Mouse (Mus musculus) C2C12 (cell line): Measurements from ENCODE around the gene Wdr12. TPM values are rescaled to one million over a fixed set of nuclear protein-coding genes. Genes with fewer than 3 reads are reported as not detected.
A peak's percentile ranks its signal among the peaks of the same experiment; 100 is the strongest.
"Not testable (repeated sequence)": the region's sequence is repeated elsewhere in the genome, so short reads cannot be mapped to it uniquely, and the experiment has no call there.

Experiments used
- H3K27me3 ChIP-seq: one replicate; pipeline ENCODE4 v1.6.1; 2011; ENCODE audit not compliant: control insufficient read depth, insufficient read depth, insufficient read length
- H3K36me3 ChIP-seq: one replicate; pipeline ENCODE4 v1.6.1; 2011; ENCODE audit not compliant: control insufficient read depth, insufficient read depth
- H3K4me3 ChIP-seq: one replicate; pipeline ENCODE4 v1.5.1; 2011; ENCODE audit warnings: mild to moderate bottlenecking, control low read depth; ENCODE audit not compliant: poor library complexity, insufficient read depth, severe bottlenecking
- H3K79me2 ChIP-seq: one replicate; pipeline ENCODE4 v1.6.1; 2011; ENCODE audit not compliant: control insufficient read depth, insufficient read depth
- H3K79me3 ChIP-seq: one replicate; pipeline ENCODE4 v1.6.1; 2011; ENCODE audit warnings: low read depth, control low read depth
- H3ac ChIP-seq: one replicate; pipeline ENCODE3; 2011; ENCODE audit warnings: low read depth; ENCODE audit not compliant: control insufficient read depth, insufficient read length
- CEBPB ChIP-seq: IDR thresholded peaks from one replicate; pipeline ENCODE4 v1.6.1; 2011; ENCODE audit warnings: low read depth, mild to moderate bottlenecking, control low read depth, moderate library complexity
- CTCF ChIP-seq: IDR thresholded peaks from one replicate; pipeline ENCODE4 v1.5.1; 2011; ENCODE audit not compliant: control insufficient read depth, insufficient read depth, insufficient read length
- FOSL1 ChIP-seq: IDR thresholded peaks from one replicate; pipeline ENCODE4 v1.8.0; 2011; ENCODE audit warnings: mild to moderate bottlenecking, low read length; ENCODE audit not compliant: poor library complexity, insufficient read depth, severe bottlenecking
- MAX ChIP-seq: IDR thresholded peaks from one replicate; pipeline ENCODE4 v1.6.1; 2011; ENCODE audit warnings: mild to moderate bottlenecking, control low read depth
- MYOD1 ChIP-seq: IDR thresholded peaks from one replicate; pipeline ENCODE4 v1.6.1; 2011; ENCODE audit warnings: low read depth; ENCODE audit not compliant: control insufficient read depth, insufficient read length
- MYOG ChIP-seq: IDR thresholded peaks from one replicate; pipeline ENCODE4 v1.6.1; 2011; ENCODE audit not compliant: control insufficient read depth, insufficient read length; ENCODE audit errors: extremely low read depth
- USF1 ChIP-seq: IDR thresholded peaks from one replicate; pipeline ENCODE4 v1.6.1; 2011; ENCODE audit warnings: low read depth, mild to moderate bottlenecking, control low read depth, moderate library complexity
- polyA plus RNA-seq: library from polyadenylated mRNA; unstranded; fragments of >200 nt; fragmentation: generic; extraction: Trizol; gene quantifications from one replicate; pipeline ENCODE4 v1.2.1, GENCODE M21; 2012; ENCODE audit warnings: missing spikeins

The Wdr12 gene
- polyA plus RNA-seq, 1 experiment: 27.2 TPM

- peaks cover 47% of the 10 kb centered on the region for H3K79me2 ChIP-seq
- H3K4me3 ChIP-seq: peak overlapping the region; percentile 44
- H3K27me3 ChIP-seq: no peaks in the 10 kb centered on the region
- H3K79me3 ChIP-seq: peaks cover 19% of the 10 kb centered on the region
- peak overlapping the region; percentile 76 for H3ac ChIP-seq
- TF ChIP-seq FOSL1 (no peak), MAX (no peak), CEBPB (no peak), USF1 (no peak), MYOD1 (no peak), CTCF (no peak)
- H3K36me3 ChIP-seq: peaks cover 35% of the 10 kb centered on the region
Observed at GRCm38 (mm10) chr1:60097277-60098023, 995 bp downstream of the Wdr12 start.

DNA sequence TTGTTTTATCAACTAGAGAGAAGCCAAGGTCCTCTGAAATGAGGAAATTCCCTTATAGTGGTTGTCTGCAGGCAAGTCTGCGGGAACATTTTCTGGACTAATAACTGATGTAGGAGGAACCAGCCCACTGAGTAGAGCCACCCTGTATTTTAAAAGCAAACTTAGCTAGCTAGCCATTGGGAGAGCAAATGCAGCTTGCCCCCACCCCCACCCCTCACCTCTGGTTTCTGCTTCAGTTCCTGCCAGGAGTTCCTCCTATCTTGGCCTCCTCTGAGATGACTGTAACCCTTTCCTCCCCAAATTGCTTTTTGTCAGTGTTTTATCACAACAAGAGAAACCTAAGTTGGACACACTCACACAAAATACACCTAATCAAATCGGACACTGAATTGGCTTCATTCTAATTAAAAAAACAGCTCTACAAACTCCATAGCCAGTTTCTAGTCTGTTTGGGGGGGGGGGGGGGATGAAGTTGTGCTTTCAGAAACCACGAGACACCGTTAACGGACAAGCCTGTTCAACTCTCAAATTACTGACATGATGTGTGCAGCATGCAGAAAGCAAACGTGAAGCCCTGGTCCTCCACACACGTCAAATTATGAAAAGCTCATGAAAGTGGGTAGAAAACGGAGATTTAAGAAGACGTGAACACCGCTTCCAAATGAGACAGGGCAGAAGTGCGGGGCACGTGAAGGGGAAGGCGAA, 1.7 kb downstream of the Wdr12 start:
- Histone ChIP-seq H3K36me3 (peaks cover 41% of the 10 kb centered on the region), H3K79me2 (peaks cover 47% of the 10 kb centered on the region), H3K79me3 (peaks cover 19% of the 10 kb centered on the region), H3ac (peak overlapping the region; percentile 76), H3K27me3 (no peaks in the 10 kb centered on the region), H3K4me3 (peak overlapping the region; percentile 44)
- TF ChIP-seq MYOG: no peak
- TF ChIP-seq CEBPB: no peak
- no peak for TF ChIP-seq CTCF
- no peak for TF ChIP-seq USF1
- TF ChIP-seq MYOD1: no peak
- TF ChIP-seq FOSL1: no peak
- no peak for TF ChIP-seq MAX

DNA sequence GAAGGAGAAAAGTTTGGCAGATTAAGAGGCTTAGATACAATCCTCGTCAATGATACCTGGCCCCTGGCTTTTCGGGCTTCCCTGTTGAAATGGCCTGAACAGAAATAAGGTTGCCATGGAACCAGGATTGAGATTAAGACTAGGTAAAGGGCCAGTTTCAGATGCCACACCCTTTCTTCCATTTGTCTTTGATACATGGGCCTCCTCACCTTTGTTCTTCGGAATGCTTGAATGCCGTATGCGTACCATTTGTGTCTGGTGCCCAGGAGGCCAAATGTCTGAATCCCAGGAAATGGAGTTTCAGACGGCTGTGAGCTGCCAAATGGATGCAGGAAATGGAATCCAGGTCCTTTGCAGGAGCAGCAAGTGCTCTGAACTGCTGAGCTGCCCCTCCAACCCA, 22.0 kb downstream of the Wdr12 start:
- H3ac ChIP-seq: no peak overlapping the region
- no peaks in the 10 kb centered on the region for H3K79me2 ChIP-seq
- H3K36me3 ChIP-seq: peaks cover 70% of the 10 kb centered on the region
- H3K27me3 ChIP-seq: no peaks in the 10 kb centered on the region
- H3K4me3 ChIP-seq: no peak overlapping the region
- no peaks in the 10 kb centered on the region for H3K79me3 ChIP-seq
- TF ChIP-seq CEBPB (no peak), FOSL1 (no peak), CTCF (no peak), USF1 (no peak), MYOD1 (no peak), MAX (no peak), MYOG (no peak)

DNA sequence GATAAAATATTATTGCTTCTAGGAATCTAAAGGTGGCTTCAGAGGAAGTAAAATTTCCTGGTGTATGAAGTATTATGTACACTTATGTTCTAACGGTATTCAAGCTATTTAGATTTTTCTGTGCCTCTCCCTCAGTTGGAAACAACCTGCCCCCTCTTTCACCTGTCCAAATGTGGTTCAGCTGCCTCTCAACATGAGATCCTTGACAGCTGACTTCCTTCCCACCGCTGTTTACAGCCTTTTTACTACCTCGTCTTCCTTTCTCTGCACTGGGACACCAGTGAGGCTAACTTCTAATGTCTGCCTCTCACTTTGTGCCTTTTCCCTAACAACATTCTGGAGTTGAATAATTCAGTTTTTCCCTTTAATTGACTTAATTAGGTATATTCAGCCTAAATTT, 22.9 kb downstream of the Wdr12 start:
- Histone ChIP-seq H3ac (no peak overlapping the region), H3K36me3 (peaks cover 63% of the 10 kb centered on the region), H3K79me2 (no peaks in the 10 kb centered on the region), H3K27me3 (no peaks in the 10 kb centered on the region), H3K4me3 (no peak overlapping the region), H3K79me3 (no peaks in the 10 kb centered on the region)
- TF ChIP-seq USF1 (no peak), MYOG (no peak)

GRCm38 (mm10) chr1:60074935-60075334, 23.5 kb downstream of the Wdr12 start:
- Histone ChIP-seq H3K79me2 (no peaks in the 10 kb centered on the region), H3ac (no peak overlapping the region), H3K36me3 (peaks cover 57% of the 10 kb centered on the region), H3K79me3 (no peaks in the 10 kb centered on the region), H3K4me3 (no peak overlapping the region), H3K27me3 (no peaks in the 10 kb centered on the region)
- no peak for TF ChIP-seq CEBPB
- no peak for TF ChIP-seq USF1
- TF ChIP-seq MAX: no peak
- TF ChIP-seq FOSL1: no peak
- TF ChIP-seq CTCF: no peak
- TF ChIP-seq MYOG: no peak
- no peak for TF ChIP-seq MYOD1

GRCm38 (mm10) chr1:60070725-60071124, 27.7 kb downstream of the Wdr12 start:
- not testable (repeated sequence) for H3K79me3 ChIP-seq, H3K79me2 ChIP-seq, H3K27me3 ChIP-seq, H3K4me3 ChIP-seq, H3ac ChIP-seq
- peaks cover 15% of the 10 kb centered on the region for H3K36me3 ChIP-seq
